In the genomic region with DNA sequence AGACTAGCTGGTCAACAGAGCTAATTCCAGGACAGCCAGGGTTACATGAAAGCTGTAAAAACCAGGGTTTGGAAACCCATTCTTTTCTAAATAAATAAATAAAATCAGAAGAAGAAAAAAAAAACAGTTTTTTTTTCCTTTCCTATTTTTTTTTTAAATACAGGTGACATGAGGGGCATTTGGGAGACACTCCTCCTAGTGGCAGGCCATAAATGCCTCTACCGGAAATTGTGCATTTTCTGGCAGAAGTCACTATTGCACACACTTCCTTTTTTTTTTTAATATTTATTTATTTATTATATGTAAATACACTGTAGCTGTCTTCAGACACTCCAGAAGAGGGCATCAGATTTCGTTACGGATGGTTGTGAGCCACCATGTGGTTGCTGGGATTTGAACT, we compare ENCODE assay signal across 1 mouse cellular context.
TF ChIP-seq lines count a peak whose summit lies in the region.

No protein-coding gene starts in this region.

TF ChIP-seq in ES-E14, 5 proteins besides CTCF, POLR2A, EP300 and RAD21:
- TF ChIP-seq ZNF384 (IDR thresholded peaks at IDR 0.05; ENCODE audit: low read depth, low read length): peak; percentile 61
